Mouse (Mus musculus) spleen, adult 2 months (tissue): ENCODE data around the gene Mapk10.

ENCODE experiments used
- CTCF ChIP-seq: fragments of 200-500 bp; IDR thresholded peaks from 2 replicates; pipeline ENCODE4 v1.5.1; 2011; ENCODE audit warnings: mild to moderate bottlenecking, inconsistent platforms; ENCODE audit not compliant: insufficient read depth, insufficient read length, insufficient replicate concordance; ENCODE audit errors: extremely low read depth
- POLR2A ChIP-seq: fragments of 200-500 bp; IDR thresholded peaks from 2 replicates; pipeline ENCODE4 v1.6.1; 2011; ENCODE audit warnings: low read depth, low read length, inconsistent platforms

- TF ChIP-seq CTCF (no peak), POLR2A (no peak)
Measured at GRCm38 (mm10) chr5:103102876-103103393, 108.2 kb downstream of the Mapk10 start.
